Mouse (Mus musculus) bone marrow, adult 2 months (tissue): Measurements from ENCODE around the gene D10Jhu81e.

Source experiments
- CTCF ChIP-seq: fragments of 200-500 bp; IDR thresholded peaks from 2 replicates; pipeline ENCODE4 v1.5.1; 2011; ENCODE audit warnings: low read length, control low read depth; ENCODE audit not compliant: control insufficient read depth, insufficient read depth
- POLR2A ChIP-seq: fragments of 200-500 bp; IDR thresholded peaks from 2 replicates; pipeline ENCODE4 v1.6.1; 2011; ENCODE audit warnings: low read depth, mild to moderate bottlenecking, control low read depth, low read length, borderline replicate concordance; ENCODE audit not compliant: control insufficient read depth

- TF ChIP-seq CTCF (no peak), POLR2A (no peak)
These were observed 29.9 kb downstream of the D10Jhu81e start for GRCm38 (mm10) chr10:78139572-78140250.
